ENCODE assay signal across 13 mouse cellular contexts in the genomic region with DNA sequence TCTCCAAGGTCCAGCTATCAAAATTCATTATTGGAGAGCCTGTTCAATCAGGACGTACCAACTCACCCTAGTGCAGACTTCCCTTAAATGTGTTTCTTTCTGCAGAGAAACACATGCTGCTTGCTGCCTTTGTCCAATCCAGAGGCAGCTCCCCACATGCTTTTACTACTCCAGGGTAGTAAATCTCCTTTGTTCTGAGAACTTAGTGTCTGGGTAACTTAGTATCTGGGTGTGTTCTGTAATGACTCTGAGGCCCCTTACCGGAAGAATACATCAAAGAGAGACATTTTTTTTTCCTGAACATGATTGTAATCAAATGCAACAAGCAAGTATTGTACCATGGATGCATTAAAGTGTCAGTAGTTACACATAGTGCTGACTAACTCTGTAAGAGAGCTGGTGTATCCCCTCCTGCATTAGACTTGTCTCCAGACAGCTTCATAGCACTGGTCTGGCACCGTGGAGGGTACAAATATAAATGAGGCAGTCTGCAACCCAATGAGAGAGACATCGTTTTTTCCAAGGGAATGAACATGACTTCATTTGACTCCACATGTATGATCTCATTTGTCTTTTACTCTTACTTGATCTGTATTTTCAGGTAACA.
A peak's percentile ranks its signal among the peaks of the same experiment; 100 is the strongest.
DNase-seq lines count a peak whose midpoint lies in the region; ATAC-seq and TF ChIP-seq lines count a peak whose summit lies in the region.
"Had no signal": no experiment of that assay in that cellular context is flagged by ENCODE, and none has a peak within 500 bp of the region (broad histone marks: within the 10 kb centered on the region; RNA-seq: fewer than 3 reads in every experiment).

No protein-coding gene starts in this region.

- no peak for DNase-seq in lung, postnatal 10 days
- no peak for DNase-seq in spleen, postnatal 4 days (ENCODE audit: low spot score in 2 of 2)
- DNase-seq in spleen, postnatal 36 days (ENCODE audit: low spot score in 2 of 2): no peak
- no peak for DNase-seq in lung, postnatal 0 days (ENCODE audit: low spot score)
- DNase-seq: kidney, postnatal 25 days had no signal

- peak overlapping the region; percentile 64 for H3K27ac ChIP-seq in cortical plate, adult 2 months (ENCODE audit: insufficient read depth, low read length)
- H3K27ac ChIP-seq in forebrain, embryonic 15.5 days (replicated peaks): peak overlapping the region; percentile 82
- peak overlapping the region; percentile 84 for H3K27ac ChIP-seq in midbrain, embryonic 16.5 days (ENCODE audit: low read length)
- no peak overlapping the region for H3K27ac ChIP-seq in lung, postnatal 0 days (ENCODE audit: low read length)
- H3K27ac ChIP-seq: embryonic facial prominence, embryonic 12.5 days; limb, embryonic 12.5 days; lung, embryonic 15.5 days had no signal

- peak; percentile 39; the same call in 1 of the 2 replicates for ATAC-seq in forebrain, embryonic 15.5 days (replicated peaks)
- ATAC-seq in inflammation-experienced regulatory T-cells, adult 6 months: peak; percentile 63
- ATAC-seq in midbrain, embryonic 16.5 days: peak; percentile 67
- no peak for ATAC-seq in lung, postnatal 0 days

- no peak overlapping the region for H3K9ac ChIP-seq in forebrain, embryonic 15.5 days (replicated peaks)
- H3K9ac ChIP-seq in midbrain, embryonic 16.5 days (ENCODE audit: low read depth, low read length): no peak overlapping the region
- no peak overlapping the region for H3K9ac ChIP-seq in lung, postnatal 0 days (replicated peaks; ENCODE audit: low read depth)
- H3K9ac ChIP-seq: embryonic facial prominence, embryonic 12.5 days; limb, embryonic 12.5 days; lung, embryonic 15.5 days had no signal

- no peaks in the 10 kb centered on the region for H3K36me3 ChIP-seq in forebrain, embryonic 15.5 days
- H3K36me3 ChIP-seq in midbrain, embryonic 16.5 days (ENCODE audit: control insufficient read depth, insufficient read depth, low read length): no peaks in the 10 kb centered on the region
- no peaks in the 10 kb centered on the region for H3K36me3 ChIP-seq in lung, postnatal 0 days (ENCODE audit: insufficient read depth, low read length)
- H3K36me3 ChIP-seq: embryonic facial prominence, embryonic 12.5 days; limb, embryonic 12.5 days; lung, embryonic 15.5 days had no signal

- no peaks in the 10 kb centered on the region for H3K9me3 ChIP-seq in forebrain, embryonic 15.5 days
- H3K9me3 ChIP-seq in midbrain, embryonic 16.5 days (replicated peaks; ENCODE audit: control insufficient read depth, low read length, poor library complexity, severe bottlenecking): no peaks in the 10 kb centered on the region
- no peaks in the 10 kb centered on the region for H3K9me3 ChIP-seq in lung, postnatal 0 days (ENCODE audit: low read length)
- H3K9me3 ChIP-seq: embryonic facial prominence, embryonic 12.5 days; limb, embryonic 12.5 days; lung, embryonic 15.5 days had no signal

- H3K4me3 ChIP-seq in cortical plate, adult 2 months (ENCODE audit: insufficient read depth, low read length): no peak overlapping the region
- no peak overlapping the region for H3K4me3 ChIP-seq in forebrain, embryonic 15.5 days
- no peak overlapping the region for H3K4me3 ChIP-seq in midbrain, embryonic 16.5 days (ENCODE audit: low read depth, low read length)
- H3K4me3 ChIP-seq in lung, postnatal 0 days (ENCODE audit: low read depth, low read length): no peak overlapping the region
- H3K4me3 ChIP-seq: embryonic facial prominence, embryonic 12.5 days; limb, embryonic 12.5 days; lung, embryonic 15.5 days; myocyte had no signal

- peaks cover 3% of the 10 kb centered on the region for H3K4me1 ChIP-seq in cortical plate, adult 2 months (ENCODE audit: control insufficient read depth, insufficient read depth, low read length)
- H3K4me1 ChIP-seq in forebrain, embryonic 15.5 days: peaks cover 18% of the 10 kb centered on the region
- H3K4me1 ChIP-seq in midbrain, embryonic 16.5 days (ENCODE audit: control insufficient read depth, insufficient read depth, low read length): peaks cover 28% of the 10 kb centered on the region
- no peaks in the 10 kb centered on the region for H3K4me1 ChIP-seq in lung, postnatal 0 days (ENCODE audit: insufficient read depth, low read depth, low read length)
- H3K4me1 ChIP-seq: lung, embryonic 15.5 days had no signal

- 21% methylated on average over 4 of the region's 4 CpGs for WGBS in forebrain, embryonic 15.5 days
- WGBS in midbrain, embryonic 16.5 days: 8% methylated on average over 4 of the region's 4 CpGs
- WGBS in lung, postnatal 0 days: 55% methylated on average over 4 of the region's 4 CpGs

- no peak for TF ChIP-seq POLR2A in cortical plate, adult 2 months (IDR thresholded peaks at IDR 0.05; ENCODE audit: extremely low read depth, insufficient read depth, low read length)

- no peak for TF ChIP-seq CTCF in cortical plate, adult 2 months (IDR thresholded peaks at IDR 0.05; ENCODE audit: extremely low read depth, insufficient read depth, low read length)
- no peak for TF ChIP-seq CTCF in lung, postnatal 0 days (IDR thresholded peaks at IDR 0.05)

- no peak overlapping the region for H3K4me2 ChIP-seq in forebrain, embryonic 15.5 days (replicated peaks)
- H3K4me2 ChIP-seq in midbrain, embryonic 16.5 days (ENCODE audit: low read length): no peak overlapping the region
- no peak overlapping the region for H3K4me2 ChIP-seq in lung, postnatal 0 days (replicated peaks; ENCODE audit: low read depth, low read length)
- H3K4me2 ChIP-seq: embryonic facial prominence, embryonic 12.5 days; limb, embryonic 12.5 days; lung, embryonic 15.5 days had no signal

- H3K27me3 ChIP-seq in forebrain, embryonic 15.5 days: 0 out of 2 replicates have a peak, but pooled peaks cover 2% of the 10 kb centered on the region
- H3K27me3 ChIP-seq in midbrain, embryonic 16.5 days (ENCODE audit: control insufficient read depth, insufficient read depth, low read depth, low read length): no peaks in the 10 kb centered on the region
- no peaks in the 10 kb centered on the region for H3K27me3 ChIP-seq in lung, postnatal 0 days (replicated peaks; ENCODE audit: insufficient read depth, low read length)
- H3K27me3 ChIP-seq: embryonic facial prominence, embryonic 12.5 days; limb, embryonic 12.5 days; lung, embryonic 15.5 days had no signal

- TF ChIP-seq EP300 in lung, postnatal 0 days (IDR thresholded peaks at IDR 0.05): no peak
